8 mouse cellular contexts compared by ENCODE assay signal in genomic region chr7:43466099-43466694, GRCm38 (mm10). TPM values are rescaled to one million over a fixed set of nuclear protein-coding genes. Genes with fewer than 3 reads are reported as not detected.
DNase-seq lines count a peak whose midpoint lies in the region; ATAC-seq and TF ChIP-seq lines count a peak whose summit lies in the region.

No protein-coding gene starts in this region.

- no peak for TF ChIP-seq POLR2A in cortical plate, adult 2 months (IDR thresholded peaks at IDR 0.05; ENCODE audit: extremely low read depth, insufficient read depth, low read length)

- H3K27ac ChIP-seq in cortical plate, adult 2 months (ENCODE audit: insufficient read depth, low read length), result no peak overlapping the region
- peak overlapping the region; percentile 55; the same call in 1 of the 2 replicates for H3K27ac ChIP-seq in midbrain, embryonic 10.5 days (replicated peaks)

- DNase-seq in adrenal gland, adult 18-20 months (ENCODE audit: low spot score in 2 of 2), result peak; percentile 76 to 80
- DNase-seq in gastrocnemius, postnatal 14 days, result peak; percentile 88
- DNase-seq in left cerebral cortex, postnatal 4 days, result peak; percentile 90
- peak; percentile 84 for DNase-seq in midbrain, embryonic 10.5 days (ENCODE audit: low spot score)
- DNase-seq in right cerebral cortex, postnatal 4 days, result peak; percentile 88
- DNase-seq in yolk sac, embryonic 10.5 days (ENCODE audit: low spot score), result peak; percentile 73

- no peaks in the 10 kb centered on the region for H3K4me1 ChIP-seq in cortical plate, adult 2 months (ENCODE audit: control insufficient read depth, insufficient read depth, low read length)
- H3K4me1 ChIP-seq in midbrain, embryonic 10.5 days, result peaks cover 20% of the 10 kb centered on the region

- H3K27me3 ChIP-seq in midbrain, embryonic 10.5 days (ENCODE audit: low read depth, poor library complexity, severe bottlenecking), result peaks cover 55% of the 10 kb centered on the region

- TF ChIP-seq CTCF in cortical plate, adult 2 months (IDR thresholded peaks at IDR 0.05; ENCODE audit: extremely low read depth, insufficient read depth, low read length), result peak; percentile 57

- WGBS in midbrain, embryonic 10.5 days, result 1% methylated on average over 33 of the region's 33 CpGs

- no peaks in the 10 kb centered on the region for H3K9me3 ChIP-seq in midbrain, embryonic 10.5 days (replicated peaks)

- no peaks in the 10 kb centered on the region for H3K36me3 ChIP-seq in midbrain, embryonic 10.5 days

- peak; percentile 69 for ATAC-seq in inflammation-experienced regulatory T-cells, adult 6 months

- peak overlapping the region; percentile 46 for H3K4me3 ChIP-seq in cortical plate, adult 2 months (ENCODE audit: insufficient read depth, low read length)
- H3K4me3 ChIP-seq in midbrain, embryonic 10.5 days, result peak overlapping the region; percentile 62

- intact Hi-C loops in gastrocnemius, postnatal 14 days (cut with DNase I; ENCODE audit: low total_unique reads), result no loop called here
- intact Hi-C loops in left cerebral cortex, postnatal 4 days (cut with DNase I), result loop anchor here (5.0 kb wide), 1 partner anchor 44 kb away; no protein-coding TSS in a partner anchor

RNA-seq across cellular contexts. Expression of gene Vsig10l, which starts 3.2 kb away (rescaled TPM):
- 1 to 10 TPM; 1.6 to 4.2 TPM for total RNA-seq in adrenal gland, adult 18-20 months (2021)
- polyA plus RNA-seq in cortical plate, adult 2 months (2012; rRNA removed), result 1.7 and 3.2 TPM in 2 replicates
- 1 to 10 TPM; 1.4 to 1.8 TPM for total RNA-seq in gastrocnemius, postnatal 14 days (2021)
- 1 to 10 TPM; 2.4 to 6.8 (median 2.9) TPM for polyA plus RNA-seq in inflammation-experienced regulatory T-cells, adult 6 months (2017; shearing (Covaris generic))
- total RNA-seq in left cerebral cortex, postnatal 4 days (2021), result 1 to 10 TPM; 5.4 to 7.5 TPM
- polyA plus RNA-seq in midbrain, embryonic 10.5 days (2016; fragmentation: Nextera tagmentation; extraction: Ambion mirVana), result 2.2 and 3.6 TPM in 2 replicates

RNA-seq across cellular contexts. Expression of gene Gm45233, which starts 22.3 kb away (rescaled TPM):
- total RNA-seq in adrenal gland, adult 18-20 months (2021), result under 1 TPM in 1 of 2 experiments, not detected in 1; 0.43 TPM
- polyA plus RNA-seq in cortical plate, adult 2 months (2012; rRNA removed), result 0.78 and 2.1 TPM in 2 replicates
- under 1 TPM in 1 of 2 experiments, not detected in 1; 0.80 TPM for total RNA-seq in gastrocnemius, postnatal 14 days (2021)
- polyA plus RNA-seq in inflammation-experienced regulatory T-cells, adult 6 months (2017; shearing (Covaris generic)), result not detected
- total RNA-seq in left cerebral cortex, postnatal 4 days (2021), result 1 to 10 TPM in 1 of 2 experiments, not detected in 1; 2.1 TPM
- polyA plus RNA-seq in midbrain, embryonic 10.5 days (2016; fragmentation: Nextera tagmentation; extraction: Ambion mirVana), result not detected in 2 replicates

RNA-seq across cellular contexts. Expression of gene Etfb, which starts 22.3 kb away (rescaled TPM):
- 100 to 1,000 TPM; 440 to 834 TPM for total RNA-seq in adrenal gland, adult 18-20 months (2021)
- polyA plus RNA-seq in cortical plate, adult 2 months (2012; rRNA removed), result 89.4 and 94.5 TPM in 2 replicates
- 100 to 1,000 TPM; 341 to 442 TPM for total RNA-seq in gastrocnemius, postnatal 14 days (2021)
- polyA plus RNA-seq in inflammation-experienced regulatory T-cells, adult 6 months (2017; shearing (Covaris generic)), result 100 to 1,000 TPM; 173 to 290 (median 214) TPM
- total RNA-seq in left cerebral cortex, postnatal 4 days (2021), result 10 to 100 TPM; 44.7 to 47.5 TPM
- polyA plus RNA-seq in midbrain, embryonic 10.5 days (2016; fragmentation: Nextera tagmentation; extraction: Ambion mirVana), result 246 and 264 TPM in 2 replicates

RNA-seq across cellular contexts. Expression of gene Iglon5, which starts 23.7 kb away (rescaled TPM):
- total RNA-seq in adrenal gland, adult 18-20 months (2021), result 1 to 10 TPM; 1.3 to 1.5 TPM
- polyA plus RNA-seq in cortical plate, adult 2 months (2012; rRNA removed), result 42.2 and 46.0 TPM in 2 replicates
- total RNA-seq in gastrocnemius, postnatal 14 days (2021), result under 1 TPM; 0.27 to 0.70 TPM
- under 1 TPM in 2 of 3 experiments, not detected in 1; 0.15 to 0.36 TPM for polyA plus RNA-seq in inflammation-experienced regulatory T-cells, adult 6 months (2017; shearing (Covaris generic))
- total RNA-seq in left cerebral cortex, postnatal 4 days (2021), result 10 to 100 TPM; 57.1 to 59.1 TPM
- 0.70 and 2.0 TPM in 2 replicates for polyA plus RNA-seq in midbrain, embryonic 10.5 days (2016; fragmentation: Nextera tagmentation; extraction: Ambion mirVana)

RNA-seq across cellular contexts. Expression of gene Cldnd2, which starts 25.6 kb away (rescaled TPM):
- not detected for total RNA-seq in adrenal gland, adult 18-20 months (2021)
- not detected in 2 replicates for polyA plus RNA-seq in cortical plate, adult 2 months (2012; rRNA removed)
- total RNA-seq in gastrocnemius, postnatal 14 days (2021), result not detected
- under 1 TPM in 1 of 3 experiments, not detected in 2; 0.80 TPM for polyA plus RNA-seq in inflammation-experienced regulatory T-cells, adult 6 months (2017; shearing (Covaris generic))
- total RNA-seq in left cerebral cortex, postnatal 4 days (2021), result not detected
- not detected in 2 replicates for polyA plus RNA-seq in midbrain, embryonic 10.5 days (2016; fragmentation: Nextera tagmentation; extraction: Ambion mirVana)

Comparison
In these comparisons a context has a peak if more than half of its experiments do, and no peak if none do; other contexts are left out.
1. RNA of gene Etfb, which starts 22.3 kb away (total RNA-seq): 440 to 834 TPM in adrenal gland, adult 18-20 months and 341 to 442 TPM in gastrocnemius, postnatal 14 days; 44.7 to 47.5 TPM in left cerebral cortex, postnatal 4 days; every median in the first group is over 4 times any median in the second.
2. Peak in every context shown above with its lines, with median percentiles within 50 percentile points of each other: DNase-seq.